Mouse (Mus musculus) 3134 (cell line): ENCODE measurements around the gene Trp63.

ENCODE experiments used
- DNase-seq: peaks from one replicate; pipeline ENCODE4 v3.0.0-alpha.2; 2011; ENCODE audit warnings: low spot score; ENCODE audit not compliant: insufficient read length; ENCODE audit errors: extremely low read depth

Trp63 gene

DNA sequence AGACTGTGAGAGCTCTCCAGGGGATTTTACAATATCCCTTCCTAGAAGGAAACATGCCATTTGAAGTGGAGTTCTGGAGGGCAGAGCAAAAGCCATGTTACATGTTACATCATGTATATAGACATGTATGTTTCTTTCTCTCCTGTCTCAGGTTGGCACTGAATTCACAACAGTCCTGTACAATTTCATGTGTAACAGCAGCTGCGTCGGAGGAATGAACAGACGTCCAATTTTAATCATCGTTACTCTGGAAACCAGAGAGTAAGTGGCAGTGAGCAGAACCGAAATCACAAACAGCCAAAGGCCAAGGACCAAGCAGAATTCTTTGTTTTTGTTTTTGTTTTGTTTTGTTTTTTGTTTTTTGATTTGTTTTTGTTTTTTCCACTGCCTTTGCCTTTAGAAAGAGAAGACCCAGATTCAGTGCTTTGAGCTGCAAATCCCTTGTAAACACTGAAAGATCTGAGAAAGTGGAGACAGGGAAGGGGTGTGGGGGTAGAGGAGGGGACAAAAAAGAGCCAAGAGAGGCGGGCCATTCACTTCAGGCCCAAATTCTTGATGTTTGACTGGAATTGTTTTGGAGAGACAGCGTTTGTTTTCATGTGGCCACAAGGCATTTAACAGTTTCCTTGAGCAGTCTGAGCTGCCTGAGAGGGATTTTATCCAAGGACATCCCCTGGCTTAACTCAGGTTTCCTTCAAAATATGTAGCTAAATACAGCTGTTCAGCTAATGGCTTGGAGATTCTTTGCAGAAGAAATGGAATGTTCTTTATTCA is 181.7 kb downstream of the Trp63 start:
- DNase-seq = no peak

DNA sequence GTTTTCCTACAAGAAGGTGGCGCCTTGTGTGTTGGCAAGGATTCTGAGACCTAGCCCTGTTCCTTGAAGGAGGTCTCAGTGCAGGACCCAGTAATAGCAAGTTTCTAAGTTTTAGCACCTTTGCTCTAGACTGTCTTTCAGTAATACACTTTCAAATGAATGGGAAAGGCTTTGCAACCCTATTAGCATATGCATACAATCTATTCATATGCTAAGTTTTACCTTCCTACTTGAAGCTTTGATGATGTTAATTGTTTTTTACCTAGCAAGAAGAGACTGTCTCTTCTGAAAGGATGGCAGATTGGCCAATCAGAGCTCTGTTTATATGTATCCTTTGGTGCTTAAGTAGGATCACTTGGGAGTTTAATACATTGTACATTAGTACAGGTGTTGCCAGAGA is 187.9 kb downstream of the Trp63 start:
- DNase-seq = no peak

DNA sequence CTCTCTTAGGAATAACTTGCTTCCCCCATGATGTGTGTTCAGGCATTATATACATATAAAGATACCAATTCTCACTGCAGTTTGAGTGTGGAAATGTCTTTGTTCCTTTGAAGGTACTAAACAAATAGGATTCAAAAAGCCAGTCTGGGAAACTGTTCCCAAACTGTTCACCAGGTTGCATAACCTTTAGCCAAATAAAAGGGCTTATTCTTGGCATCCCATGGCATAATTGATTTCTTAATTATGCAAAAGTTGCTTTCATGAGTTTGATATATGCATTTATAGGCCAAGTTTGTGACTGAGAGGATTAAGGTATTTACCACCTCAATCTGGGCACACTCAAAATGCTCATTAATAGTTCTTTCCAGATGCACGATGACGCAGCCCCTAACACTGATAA is 192.1 kb downstream of the Trp63 start:
- DNase-seq = no peak

DNA sequence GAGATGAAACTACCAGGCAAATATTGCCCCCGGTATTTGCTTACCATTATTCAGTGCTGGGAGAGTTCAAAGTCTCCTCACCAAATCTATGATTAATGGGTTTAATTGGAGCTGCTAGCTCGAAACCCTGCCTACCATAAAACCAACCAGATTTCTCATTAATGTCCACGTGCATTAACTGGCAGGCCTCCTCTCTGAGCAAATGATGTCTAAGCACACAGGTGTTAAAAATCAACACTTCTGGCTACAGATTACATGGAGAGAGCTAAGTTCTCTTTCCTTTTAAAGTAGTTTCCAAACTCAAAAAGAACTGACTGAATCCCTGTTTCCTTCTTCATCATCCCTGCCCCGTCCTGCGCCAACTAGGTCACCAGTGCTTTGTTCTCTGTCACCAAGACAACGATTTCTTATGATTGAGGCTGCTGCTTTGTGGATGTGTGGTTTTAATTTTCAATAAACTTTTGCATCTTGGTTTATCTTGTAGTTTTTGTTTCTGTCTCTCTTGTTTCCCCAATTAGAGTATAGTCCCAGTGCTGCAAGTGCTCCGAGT is 193.9 kb downstream of the Trp63 start:
- no peak for DNase-seq

DNA sequence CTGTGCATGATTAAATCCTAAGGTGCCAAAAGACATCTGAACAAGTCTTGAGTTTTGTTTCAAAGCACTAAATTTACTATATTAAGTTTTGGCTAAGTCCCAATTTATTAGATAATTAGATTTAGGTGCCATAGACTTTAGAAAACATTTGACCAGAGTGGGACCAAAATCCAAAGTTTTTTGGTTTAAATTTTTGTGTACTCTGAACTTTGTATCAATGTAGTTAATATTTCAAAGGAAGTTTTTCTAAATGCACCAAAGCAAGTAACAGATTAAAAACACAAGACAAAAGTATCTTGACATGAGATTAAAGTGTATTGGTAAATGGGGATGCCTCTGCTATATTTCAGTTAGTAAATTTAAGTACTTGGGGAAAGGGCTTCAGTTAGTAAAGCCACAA is 194.6 kb downstream of the Trp63 start:
- no peak for DNase-seq

DNA sequence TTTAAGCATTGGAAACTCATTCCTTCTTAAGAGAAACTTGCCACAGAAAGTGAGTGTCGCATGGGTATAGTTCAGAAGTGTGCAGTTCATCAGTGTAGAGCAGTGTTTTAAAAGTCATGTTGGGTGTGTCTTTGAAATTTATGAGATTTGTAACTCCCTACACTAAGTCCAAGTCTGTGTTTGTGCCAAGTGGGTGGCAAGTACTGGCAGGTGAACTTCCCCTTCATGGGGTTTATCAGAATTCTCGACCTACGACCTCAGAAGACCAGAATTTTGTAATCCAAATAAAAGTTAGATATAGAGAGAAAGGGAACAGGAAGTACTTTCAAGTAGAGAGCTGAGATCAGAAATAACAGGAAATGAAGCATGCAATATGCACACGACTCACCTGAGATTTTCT is 215.5 kb downstream of the Trp63 start:
- DNase-seq = no peak

DNA sequence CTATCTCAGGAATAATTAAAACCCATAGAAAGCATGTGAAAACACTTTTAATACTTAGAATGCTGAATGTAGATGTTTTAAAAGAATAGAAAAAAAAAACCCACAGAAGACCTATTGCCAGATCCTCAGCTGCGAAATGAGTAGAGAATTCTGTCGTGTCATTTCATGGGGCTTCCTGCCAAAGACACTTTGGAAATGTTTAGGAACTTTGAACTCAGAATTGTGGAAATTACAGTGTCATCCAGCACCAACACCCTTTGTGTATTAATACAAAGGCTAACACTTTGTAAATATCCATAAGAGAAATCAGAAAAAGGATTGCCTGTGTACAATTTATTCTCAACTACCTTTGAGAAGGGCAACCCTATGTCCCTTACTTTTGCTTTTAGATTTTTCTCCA is 216.1 kb downstream of the Trp63 start:
- DNase-seq = no peak

DNA sequence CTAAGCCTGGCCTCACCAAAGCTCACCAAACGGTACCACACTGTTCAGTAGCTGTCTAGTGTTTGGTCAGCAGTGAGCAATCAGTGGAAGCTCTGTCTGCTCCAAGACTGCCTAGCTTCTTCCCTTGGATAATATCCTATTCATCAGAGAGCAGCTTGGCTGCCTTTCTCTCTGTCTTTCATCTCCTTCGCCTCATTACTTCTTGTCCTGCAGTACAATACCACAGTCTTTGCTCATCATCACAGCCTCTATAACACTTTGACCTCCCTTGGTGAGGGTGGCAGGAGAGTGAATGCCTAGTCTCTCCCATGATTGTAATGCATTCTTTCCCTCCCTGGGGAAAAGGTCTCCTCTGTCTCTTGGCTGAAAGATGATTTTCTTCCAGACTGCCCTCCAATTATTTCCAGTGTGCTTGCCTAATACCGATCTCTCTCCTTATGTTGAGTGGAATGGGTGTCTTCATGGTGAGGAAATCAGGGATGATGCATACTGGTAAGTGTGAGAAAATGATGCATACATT is 216.9 kb downstream of the Trp63 start:
- DNase-seq = peak; percentile 71

DNA sequence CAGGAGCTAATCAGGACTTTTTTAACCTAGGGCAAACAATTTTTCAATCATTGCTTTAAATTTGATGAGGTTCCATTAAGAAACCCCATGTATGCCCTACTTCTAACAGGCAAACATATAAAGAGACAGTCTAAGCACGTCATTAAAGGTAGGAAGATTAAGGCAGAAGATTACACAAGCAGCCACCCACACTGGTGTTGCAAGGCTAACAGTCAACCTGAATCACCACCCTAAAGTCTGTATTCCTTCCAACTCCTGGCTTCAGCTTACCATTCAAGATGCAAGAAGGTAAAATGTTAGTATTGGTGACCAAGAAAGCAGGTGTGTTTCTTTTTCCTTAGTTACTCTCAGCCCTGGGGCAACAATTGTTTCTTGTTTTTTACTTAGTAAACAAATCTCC is 228.6 kb downstream of the Trp63 start:
- no peak for DNase-seq

DNA sequence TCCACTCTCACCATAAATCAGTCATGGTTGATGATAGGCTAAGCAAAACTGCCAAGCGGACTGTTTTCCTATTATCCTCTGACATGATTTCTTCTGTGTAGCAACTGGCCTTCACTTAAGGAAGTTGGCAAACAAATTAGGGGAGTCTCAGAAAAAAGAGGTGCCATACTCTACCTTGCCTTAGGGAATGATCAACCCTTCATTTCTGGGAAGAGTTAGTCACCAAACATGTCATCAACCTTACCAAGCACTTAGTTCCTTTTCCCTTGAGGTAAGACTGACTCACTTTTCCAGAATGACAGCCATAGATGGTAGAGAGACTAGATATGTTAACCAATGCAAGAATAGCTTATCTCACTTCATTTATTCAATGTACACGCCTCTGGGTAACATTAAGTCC is 250.6 kb downstream of the Trp63 start:
- no peak for DNase-seq
